Mouse (Mus musculus): ENCODE measurements around the gene Wnt8b.

The Wnt8b gene

DNA sequence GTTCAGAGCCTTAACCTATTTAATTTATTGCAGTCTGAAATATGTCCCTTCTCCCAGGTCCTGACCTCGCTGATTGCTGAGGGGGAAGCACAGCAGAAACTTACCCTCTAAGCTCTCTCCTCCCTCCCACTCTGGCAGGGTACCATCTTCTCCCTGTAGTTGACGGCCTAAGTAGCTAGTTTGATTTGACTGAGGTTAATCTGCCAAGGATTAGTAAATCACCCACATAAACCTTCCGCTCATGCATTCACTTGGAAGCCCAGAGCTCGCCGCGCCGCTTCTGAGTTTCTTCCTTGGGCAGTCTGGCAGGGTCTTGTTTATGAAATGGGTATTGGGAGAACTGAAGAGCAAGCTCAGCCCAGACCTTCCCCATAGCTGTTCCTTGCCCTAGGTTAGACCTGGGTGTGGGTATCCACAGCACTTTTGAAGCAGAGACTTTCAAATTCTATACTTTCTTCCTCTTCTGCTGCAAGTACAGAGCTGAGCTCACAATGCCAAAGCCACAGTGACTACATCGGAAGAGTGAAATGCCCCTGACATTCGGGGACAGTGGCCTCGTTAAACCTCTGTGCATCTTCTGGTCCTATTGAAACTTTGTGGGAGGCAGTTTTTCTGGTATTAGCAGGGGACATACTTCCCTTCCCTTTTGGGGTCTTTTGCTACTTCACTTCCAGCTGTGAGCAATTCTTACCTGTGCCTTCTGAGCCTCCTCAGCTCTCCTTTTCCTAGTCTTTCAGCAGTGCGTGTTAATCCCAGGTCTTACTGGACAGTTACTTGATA lies 20.0 kb downstream of the Wnt8b start:
- DNase-seq: no peak

DNA sequence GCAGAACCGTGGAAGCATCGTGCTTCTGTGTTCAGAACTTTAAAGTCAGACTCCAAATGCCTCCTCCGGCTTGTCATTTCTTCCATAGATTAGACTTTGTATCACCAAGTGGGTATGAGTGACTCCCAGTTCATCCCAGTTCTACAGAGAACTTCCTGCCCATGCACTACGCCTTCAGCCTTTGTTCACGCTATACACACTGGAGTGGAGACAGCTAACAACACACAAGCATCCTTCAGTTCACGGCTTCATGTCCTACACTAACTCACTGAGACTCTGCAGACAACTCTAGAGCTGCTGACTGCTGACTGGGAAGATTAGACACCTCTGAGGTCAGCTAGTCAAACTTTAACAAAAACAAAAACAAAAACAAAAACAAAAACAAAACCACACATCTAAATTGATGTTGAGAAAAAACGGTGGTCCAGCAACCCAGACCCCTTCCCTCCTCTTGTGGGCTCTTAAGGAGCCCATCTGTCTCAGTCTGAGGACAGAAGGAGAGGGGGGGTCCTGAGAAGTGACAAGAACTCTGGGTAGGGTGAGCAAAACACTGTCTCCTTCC lies 20.7 kb downstream of the Wnt8b start:
- DNase-seq: no peak

DNA sequence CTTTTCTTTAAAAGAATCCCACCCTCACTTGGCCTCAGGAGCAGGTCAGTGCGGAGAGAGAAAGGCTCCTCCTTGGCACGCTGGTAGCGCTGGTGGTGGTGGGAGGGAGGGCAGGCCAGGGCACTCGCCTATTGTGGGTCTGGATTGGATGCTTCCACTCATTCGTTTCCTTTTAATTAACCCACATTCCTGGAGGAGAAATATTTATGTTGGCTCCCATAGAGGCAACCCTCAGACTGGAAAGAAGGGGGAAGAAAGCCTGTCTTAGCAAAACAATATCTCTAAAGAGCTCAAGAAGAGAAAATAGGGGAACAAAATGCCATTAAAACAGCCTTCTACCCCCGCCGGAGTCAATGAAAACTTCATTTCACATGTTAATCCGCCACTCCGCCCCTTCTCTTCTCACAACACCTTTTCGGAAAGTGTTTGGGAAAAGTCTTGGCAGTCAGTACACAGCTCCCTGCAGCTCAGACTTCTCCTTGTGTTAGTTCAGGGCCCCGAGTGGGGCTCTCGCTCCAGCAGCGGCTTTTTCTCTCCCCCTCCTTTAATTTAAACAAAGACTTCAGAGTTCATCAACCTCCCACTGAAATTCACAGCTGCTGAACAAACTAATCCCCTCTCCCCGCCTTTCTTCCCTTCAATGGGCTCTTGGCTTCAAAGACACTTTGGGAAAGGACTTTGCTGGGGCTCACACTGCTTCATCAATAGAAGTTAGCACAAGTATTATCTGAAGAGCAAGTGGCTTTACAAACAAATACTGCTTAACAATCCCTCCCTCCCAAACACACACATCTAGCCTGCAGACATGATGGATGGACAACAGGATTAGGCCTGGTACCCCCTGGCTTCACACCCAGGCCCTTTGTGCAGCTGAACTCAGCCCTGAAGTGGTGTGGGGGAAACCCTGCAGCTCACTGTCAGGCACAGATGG lies 21.5 kb downstream of the Wnt8b start:
- DNase-seq: no peak

- no peak for DNase-seq
These were observed 22.5 kb downstream of the Wnt8b start for GRCm38 (mm10) chr19:44515769-44516168.

- DNase-seq: no peak
These were observed 24.9 kb downstream of the Wnt8b start for GRCm38 (mm10) chr19:44517996-44518768.

- DNase-seq: no peak
These were observed 25.9 kb downstream of the Wnt8b start for GRCm38 (mm10) chr19:44519152-44519551.

GRCm38 (mm10) chr19:44525551-44526205 lies 32.4 kb downstream of the Wnt8b start:
- DNase-seq: no peak

GRCm38 (mm10) chr19:44530018-44530417 lies 36.7 kb downstream of the Wnt8b start:
- DNase-seq: no peak

DNA sequence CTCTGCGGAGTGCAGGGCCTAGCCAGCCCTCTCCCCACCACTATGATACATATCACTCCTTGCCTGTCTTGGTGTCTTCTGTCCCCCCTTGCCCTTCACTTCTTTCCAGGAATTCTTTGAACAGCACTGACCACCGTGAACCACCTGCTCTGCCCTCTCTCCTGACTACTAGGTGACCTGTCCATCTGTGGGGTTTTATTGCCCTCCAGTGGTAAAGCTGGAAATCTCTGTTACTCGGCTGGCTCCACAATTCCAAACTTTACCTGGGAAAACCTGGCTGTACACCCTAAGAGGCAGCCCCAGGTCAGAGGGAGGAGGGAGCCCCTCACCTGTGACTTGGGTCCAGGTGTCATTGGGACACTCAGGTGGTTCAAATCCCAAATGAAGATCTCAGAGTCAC lies 42.1 kb downstream of the Wnt8b start:
- no peak for DNase-seq

DNA sequence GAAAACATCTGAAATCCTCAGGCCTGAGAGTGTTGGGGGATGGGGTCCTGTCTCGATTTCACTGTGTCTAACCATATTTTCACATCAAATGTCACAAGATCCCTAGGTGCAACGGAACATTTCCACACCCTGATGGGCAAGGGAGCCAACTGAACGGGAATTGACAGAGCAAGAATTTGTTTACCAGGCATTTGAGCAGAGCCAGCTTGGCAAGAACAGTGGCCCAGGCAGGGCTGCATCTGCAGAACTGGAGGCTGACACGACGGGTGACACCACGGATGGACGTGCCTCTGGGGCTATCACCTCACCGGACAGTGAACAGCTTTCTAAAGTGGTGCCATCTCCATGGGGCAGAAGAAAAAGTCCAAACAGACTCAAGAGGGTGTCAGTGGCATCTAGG lies 44.1 kb downstream of the Wnt8b start:
- DNase-seq: no peak

GRCm38 (mm10) chr19:44542694-44543178 lies 49.5 kb downstream of the Wnt8b start:
- DNase-seq: no peak

- no peak for DNase-seq
These were observed 51.1 kb downstream of the Wnt8b start for GRCm38 (mm10) chr19:44544372-44544771.

DNA sequence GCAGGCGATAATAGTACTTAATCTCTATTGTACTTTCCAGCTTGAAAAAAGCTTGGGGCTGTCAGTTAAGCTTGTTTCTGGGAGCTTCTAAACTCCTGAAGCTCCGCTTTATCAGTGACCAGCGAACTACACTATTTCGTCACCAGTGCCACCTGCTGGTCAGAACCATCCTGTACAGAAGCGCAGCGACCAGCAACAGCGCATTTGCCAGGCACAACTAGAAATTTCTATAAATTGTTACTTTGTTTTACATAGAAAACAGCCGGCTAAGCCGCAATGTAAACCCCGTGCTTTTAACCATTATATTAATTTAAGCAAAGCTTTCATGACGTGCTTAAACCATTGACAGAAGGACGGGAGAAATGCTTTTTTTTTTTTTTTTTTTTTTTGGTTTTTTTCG lies 51.5 kb downstream of the Wnt8b start:
- peak; percentile 85 for DNase-seq

- DNase-seq: peak; percentile 14
These were observed 52.2 kb downstream of the Wnt8b start, which contains the start of gene Sec31b for GRCm38 (mm10) chr19:44545321-44546041. TSS of gene Sec31b (minus strand) at chr19:44545864.

DNA sequence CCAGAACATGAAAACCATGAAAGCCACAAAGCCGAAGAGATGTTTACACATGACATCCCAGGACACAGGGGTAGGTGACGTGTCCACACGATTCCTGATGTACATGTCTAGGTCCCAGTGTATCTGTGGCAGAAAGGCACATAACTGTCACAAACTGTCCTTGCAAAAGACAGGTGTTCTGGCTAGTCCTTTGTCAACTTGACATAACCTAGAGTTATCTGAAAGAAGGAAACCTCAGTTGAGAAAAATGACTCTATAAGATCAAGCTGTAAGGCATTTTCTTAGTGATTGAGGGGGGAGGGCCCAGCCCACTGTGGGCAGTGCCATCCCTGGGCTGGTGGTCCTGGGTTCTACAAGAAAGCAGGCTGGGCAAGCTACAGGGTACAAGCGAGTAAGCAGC lies 59.5 kb downstream of the Wnt8b start, which contains the start of gene Gm20538:
Gene Gm20538 (minus strand): TSS at position 101 of the 400 bp plus-strand sequence.
- no peak for DNase-seq

GRCm38 (mm10) chr19:44553286-44553685 lies 60.0 kb downstream of the Wnt8b start:
- no peak for DNase-seq

- DNase-seq: no peak
These were observed 61.2 kb downstream of the Wnt8b start for GRCm38 (mm10) chr19:44554490-44554860.

DNA sequence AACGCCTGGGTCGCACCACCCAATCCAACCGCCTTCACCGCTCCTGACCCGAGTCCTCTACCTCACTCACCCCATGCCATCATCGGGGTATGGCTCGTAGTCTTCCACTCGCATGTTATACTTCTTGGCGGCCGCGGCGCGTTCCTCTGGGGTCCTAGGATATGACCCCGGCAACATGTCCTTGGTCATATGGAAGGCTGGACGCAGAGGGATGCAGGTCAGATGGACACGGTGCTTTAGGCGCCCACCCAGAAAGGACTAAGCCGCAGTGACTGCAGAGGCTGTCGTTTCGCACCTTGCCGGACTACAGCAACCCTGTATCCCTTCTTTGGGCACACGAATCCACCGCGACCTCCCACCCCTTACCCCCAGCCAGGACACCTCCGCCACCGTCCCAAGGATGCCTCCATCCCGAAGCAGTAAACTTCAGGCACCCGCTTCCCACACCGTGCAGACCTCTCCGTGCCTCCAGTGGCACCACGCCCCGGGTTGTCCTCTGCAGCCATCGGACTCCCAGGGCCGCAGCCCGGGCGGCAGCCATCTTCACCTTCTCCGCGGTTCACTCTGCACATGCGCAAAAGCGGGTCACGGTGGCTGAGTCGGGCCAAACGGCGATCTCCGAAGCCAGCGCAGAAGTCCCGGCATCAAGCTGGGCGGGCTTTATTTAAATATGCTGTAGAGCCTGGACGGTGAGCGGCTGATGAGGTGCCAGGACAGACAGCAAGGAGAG lies 61.8 kb downstream of the Wnt8b start, which contains the start of gene Ndufb8:
Gene Ndufb8 (minus strand): TSS at position 580 of the 730 bp plus-strand sequence.
- peak; percentile 95 for DNase-seq

DNA sequence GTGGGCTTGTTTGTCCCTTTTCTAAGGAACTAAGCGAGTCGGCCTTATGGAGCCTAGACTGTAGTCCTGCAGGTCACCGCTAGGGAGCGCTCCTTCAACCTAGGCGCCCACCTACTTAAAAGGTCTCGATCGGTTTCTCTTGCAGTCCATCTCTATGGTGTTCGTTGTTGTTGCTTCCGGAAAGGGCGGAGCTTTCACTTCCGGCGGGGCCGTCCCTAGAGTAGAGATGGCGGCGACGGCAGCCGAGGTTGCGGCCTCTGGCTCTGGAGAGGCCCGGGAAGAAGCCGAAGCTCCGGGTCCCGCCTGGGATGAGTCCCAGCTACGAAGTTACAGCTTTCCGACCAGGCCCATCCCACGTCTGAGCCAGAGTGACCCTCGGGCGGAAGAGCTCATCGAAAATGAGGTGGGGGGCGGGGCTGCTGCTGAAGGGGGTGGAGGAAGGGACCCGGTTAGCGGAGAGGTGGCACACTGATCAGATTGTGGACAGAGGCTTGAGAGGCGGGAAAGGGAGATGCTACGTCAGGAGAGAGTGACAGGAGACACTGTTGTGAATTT lies 69.5 kb downstream of the Wnt8b start, which contains the start of gene Hif1an:
Gene Hif1an (plus strand): TSS at position 199 of the 555 bp plus-strand sequence.
- DNase-seq: peak; percentile 92

Data from right cerebral cortex, postnatal 4 days (tissue).